Mouse (Mus musculus) frontal cortex, postnatal 14 days (tissue): Measurements from ENCODE around the gene Gm9918.
"Not testable (repeated sequence)": the region's sequence is repeated elsewhere in the genome, so short reads cannot be mapped to it uniquely, and the experiment has no call there.

Source experiments
- DNase-seq, 2 experiments: peaks; one replicate each; pipeline ENCODE4 v3.0.0; 2022; ENCODE audit warnings: low spot score in 2 of 2

Gm9918 gene

GRCm38 (mm10) chr15:102270274-102270960 lies at the start of gene Gm9918:
Gene Gm9918, plus strand, starts transcription at chr15:102270563.
- DNase-seq: no peak

- DNase-seq: no peak
Observed at GRCm38 (mm10) chr15:102222386-102222785, 48.0 kb upstream of the Gm9918 start.

GRCm38 (mm10) chr15:102224186-102224991 lies 46.0 kb upstream of the Gm9918 start:
- peak; percentile 49 to 62 for DNase-seq

GRCm38 (mm10) chr15:102224992-102225617 lies 45.3 kb upstream of the Gm9918 start:
- DNase-seq: no peak

- not testable (repeated sequence) for DNase-seq
Observed at GRCm38 (mm10) chr15:102225619-102226018, 44.7 kb upstream of the Gm9918 start.

GRCm38 (mm10) chr15:102230408-102231321 lies 39.7 kb upstream of the Gm9918 start:
- no peak for DNase-seq

GRCm38 (mm10) chr15:102231748-102232147 lies 38.6 kb upstream of the Gm9918 start, which contains the start of gene Itgb7:
Gene Itgb7, minus strand, starts transcription at chr15:102231944.
- no peak for DNase-seq

- DNase-seq: no peak
Observed at GRCm38 (mm10) chr15:102232764-102233163, 37.6 kb upstream of the Gm9918 start.

- no peak for DNase-seq
Observed at GRCm38 (mm10) chr15:102233896-102234295, 36.5 kb upstream of the Gm9918 start.

- DNase-seq: no peak
Observed at GRCm38 (mm10) chr15:102235371-102236027, 34.9 kb upstream of the Gm9918 start.

- no peak for DNase-seq
Observed at GRCm38 (mm10) chr15:102238543-102239259, 31.7 kb upstream of the Gm9918 start.

- peak; percentile 48 to 63 for DNase-seq
Observed at GRCm38 (mm10) chr15:102239260-102239590, 31.1 kb upstream of the Gm9918 start.

- DNase-seq: no peak
Observed at GRCm38 (mm10) chr15:102239851-102240250, 30.5 kb upstream of the Gm9918 start.

GRCm38 (mm10) chr15:102240607-102241006 lies 29.8 kb upstream of the Gm9918 start:
- DNase-seq: no peak

GRCm38 (mm10) chr15:102242404-102243228 lies 27.7 kb upstream of the Gm9918 start:
- DNase-seq: no peak

- no peak for DNase-seq
Observed at GRCm38 (mm10) chr15:102243229-102244190, 26.9 kb upstream of the Gm9918 start.

- no peak for DNase-seq
Observed at GRCm38 (mm10) chr15:102244306-102245191, 25.8 kb upstream of the Gm9918 start.
